Mouse (Mus musculus) bone marrow, adult 2 months (tissue): ENCODE measurements around the gene Ssbp3.

ENCODE experiments used
- CTCF ChIP-seq: fragments of 200-500 bp; IDR thresholded peaks from 2 replicates; pipeline ENCODE4 v1.5.1; 2011; ENCODE audit warnings: low read length, control low read depth; ENCODE audit not compliant: control insufficient read depth, insufficient read depth
- POLR2A ChIP-seq: fragments of 200-500 bp; IDR thresholded peaks from 2 replicates; pipeline ENCODE4 v1.6.1; 2011; ENCODE audit warnings: low read depth, mild to moderate bottlenecking, control low read depth, low read length, borderline replicate concordance; ENCODE audit not compliant: control insufficient read depth

- no peak for TF ChIP-seq POLR2A
- no peak for TF ChIP-seq CTCF
These were observed 74.8 kb downstream of the Ssbp3 start for GRCm38 (mm10) chr4:106985289-106985688.
